15 mouse cellular contexts compared by ENCODE assay signal in genomic region chr10:89833166-89833565, GRCm38 (mm10). TPM values are rescaled to one million over a fixed set of nuclear protein-coding genes. Genes with fewer than 3 reads are reported as not detected.
DNase-seq lines count a peak whose midpoint lies in the region; ATAC-seq and TF ChIP-seq lines count a peak whose summit lies in the region.
"Had no signal": no experiment of that assay in that cellular context is flagged by ENCODE, and none has a peak within 500 bp of the region (broad histone marks: within the 10 kb centered on the region; RNA-seq: fewer than 3 reads in every experiment).

No protein-coding gene starts in this region.

- no peak overlapping the region for H3K4me3 ChIP-seq in heart, adult 2 months
- no peak overlapping the region for H3K4me3 ChIP-seq in stomach, postnatal 0 days (ENCODE audit: low read depth, low read length)
- H3K4me3 ChIP-seq: hindbrain, embryonic 15.5 days; left cerebral cortex, adult 2 months; neural tube, embryonic 13.5 days had no signal

- no peak for TF ChIP-seq CTCF in heart, adult 2 months (IDR thresholded peaks at IDR 0.05)
- TF ChIP-seq CTCF in stomach, postnatal 0 days (IDR thresholded peaks at IDR 0.05; ENCODE audit: low read depth), result no peak

- no peak overlapping the region for H3K27ac ChIP-seq in heart, adult 2 months
- no peak overlapping the region for H3K27ac ChIP-seq in stomach, postnatal 0 days (replicated peaks)
- H3K27ac ChIP-seq: hindbrain, embryonic 15.5 days; left cerebral cortex, adult 2 months; neural tube, embryonic 13.5 days had no signal

- TF ChIP-seq POLR2A in heart, adult 2 months (IDR thresholded peaks at IDR 0.05; ENCODE audit: insufficient read depth, low read depth, low read length), result no peak

- WGBS in heart, adult 2 months, result 62% methylated on average over 10 of the region's 10 CpGs
- 77% methylated on average over 10 of the region's 10 CpGs for WGBS in stomach, postnatal 0 days

- no peak overlapping the region for H3K4me2 ChIP-seq in stomach, postnatal 0 days (replicated peaks; ENCODE audit: low read depth)
- H3K4me2 ChIP-seq: hindbrain, embryonic 15.5 days; neural tube, embryonic 13.5 days had no signal

- peak; percentile 6 to 12 for DNase-seq in heart, postnatal 14 days
- no peak for DNase-seq in heart, adult 2 months
- peak; percentile 39 for DNase-seq in right cerebral cortex, postnatal 14 days
- no peak for DNase-seq in right cerebral cortex, postnatal 25 days
- DNase-seq in cerebellum, postnatal 25 days, result peak; percentile 38 to 70
- peak; percentile 28 for DNase-seq in stomach, postnatal 0 days (ENCODE audit: low spot score)
- DNase-seq: gastrocnemius, postnatal 25 days; liver; lung, postnatal 14 days had no signal

- no peaks in the 10 kb centered on the region for H3K9me3 ChIP-seq in stomach, postnatal 0 days (ENCODE audit: control insufficient read depth, low read length)
- H3K9me3 ChIP-seq: hindbrain, embryonic 15.5 days; neural tube, embryonic 13.5 days had no signal

- no peak overlapping the region for H3K9ac ChIP-seq in heart, adult 2 months (ENCODE audit: low read depth, low read length)
- no peak overlapping the region for H3K9ac ChIP-seq in stomach, postnatal 0 days (ENCODE audit: low read length)
- H3K9ac ChIP-seq: hindbrain, embryonic 15.5 days; neural tube, embryonic 13.5 days had no signal

- no peaks in the 10 kb centered on the region for H3K4me1 ChIP-seq in heart, adult 2 months (ENCODE audit: control insufficient read depth, insufficient read depth, low read length)
- no peaks in the 10 kb centered on the region for H3K4me1 ChIP-seq in stomach, postnatal 0 days (replicated peaks; ENCODE audit: control insufficient read depth, insufficient read depth)
- H3K4me1 ChIP-seq: hindbrain, embryonic 15.5 days; neural tube, embryonic 13.5 days had no signal

- no peak for ATAC-seq in stomach, postnatal 0 days (ENCODE audit: low FRiP score, low TSS enrichment)
- no peak for ATAC-seq in megakaryocyte progenitor cell, adult 5-6 weeks (replicated peaks; ENCODE audit: poor library complexity)
- ATAC-seq: midbrain, embryonic 16.5 days had no signal

- intact Hi-C loops in heart, postnatal 14 days (cut with DNase I), result no loop called here
- intact Hi-C loops in heart, adult 2 months (cut with DNase I), result no loop called here

- H3K36me3 ChIP-seq in heart, adult 2 months (ENCODE audit: control insufficient read depth, insufficient read depth, low read length), result no peaks in the 10 kb centered on the region
- H3K36me3 ChIP-seq in stomach, postnatal 0 days (ENCODE audit: control insufficient read depth, insufficient read depth, low read length), result no peaks in the 10 kb centered on the region
- H3K36me3 ChIP-seq: hindbrain, embryonic 15.5 days; neural tube, embryonic 13.5 days had no signal

- H3K79me2 ChIP-seq in heart, adult 2 months (replicated peaks; ENCODE audit: control insufficient read depth, insufficient read depth, low read length), result no peaks in the 10 kb centered on the region

- H3K27me3 ChIP-seq in heart, adult 2 months (ENCODE audit: control insufficient read depth, insufficient read depth, low read length), result no peaks in the 10 kb centered on the region
- H3K27me3 ChIP-seq in stomach, postnatal 0 days (ENCODE audit: control insufficient read depth, insufficient read depth, low read length), result no peaks in the 10 kb centered on the region
- H3K27me3 ChIP-seq: CH12.LX; hindbrain, embryonic 15.5 days; neural tube, embryonic 13.5 days had no signal

- TF ChIP-seq EP300 in heart, adult 2 months (IDR thresholded peaks at IDR 0.05; ENCODE audit: insufficient read depth, low read depth, low read length), result no peak
- no peak for TF ChIP-seq EP300 in stomach, postnatal 0 days (optimal IDR thresholded peaks at IDR 0.05)

RNA-seq across cellular contexts. Expression of gene Anks1b, which starts 40.1 kb away (rescaled TPM):
- under 1 TPM; 0.41 to 0.49 TPM for total RNA-seq in heart, postnatal 14 days (2021)
- under 1 TPM; 0.16 to 0.52 TPM for total RNA-seq in heart, adult 2 months (2021)
- polyA plus RNA-seq in heart, adult 2 months (2012; rRNA removed), result 0.12 and 0.80 TPM in 2 replicates
- 1.8 and 1.9 TPM in 2 replicates for polyA plus RNA-seq in stomach, postnatal 0 days (2015; fragmentation: Nextera tagmentation; extraction: Ambion mirVana)
- total RNA-seq in megakaryocyte progenitor cell, adult 5-6 weeks (2015), result not detected in 2 replicates
- total RNA-seq in megakaryocyte progenitor cell, adult 5-6 weeks (2017), result not detected in 2 replicates

Comparison
In these comparisons a context has a peak if more than half of its experiments do, and no peak if none do; other contexts are left out.
1. DNase-seq: peak in heart, postnatal 14 days (2 of 2), right cerebral cortex, postnatal 14 days (single experiment), cerebellum, postnatal 25 days (2 of 2) and stomach, postnatal 0 days (single experiment); none in heart, adult 2 months (0 of 2) and right cerebral cortex, postnatal 25 days (single experiment).